Mouse (Mus musculus) intestine, embryonic 16.5 days (tissue): ENCODE results near the gene Stfa1. TPM values are rescaled to one million over a fixed set of nuclear protein-coding genes. Genes with fewer than 3 reads are reported as not detected.
"Not testable (repeated sequence)": the region's sequence is repeated elsewhere in the genome, so short reads cannot be mapped to it uniquely, and the experiment has no call there.

ENCODE experiments used
- ATAC-seq: fragments of 200-750 bp; cut with Nextera tagmentation; 2 replicates; pipeline ENCODE4 v1.8.0; 2017; ENCODE audit warnings: moderate TSS enrichment, moderate library complexity
- H3K27ac ChIP-seq: fragments of 300-500 bp; sonication (generic); 2 replicates; pipeline ENCODE4 v1.5.1; 2014; ENCODE audit warnings: mild to moderate bottlenecking, low read length
- H3K27me3 ChIP-seq: fragments of 300-500 bp; sonication (generic); replicated peaks from 2 replicates; pipeline ENCODE4 v1.6.1; 2014; ENCODE audit warnings: low read length, control low read depth, mixed read lengths; ENCODE audit not compliant: control insufficient read depth, insufficient read depth
- H3K36me3 ChIP-seq: fragments of 300-500 bp; sonication (generic); 2 replicates; pipeline ENCODE4 v1.6.1; 2014; ENCODE audit warnings: low read length, control low read depth; ENCODE audit not compliant: control insufficient read depth, insufficient read depth
- H3K4me1 ChIP-seq: fragments of 300-500 bp; sonication (generic); 2 replicates; pipeline ENCODE4 v1.6.1; 2014; ENCODE audit warnings: low read length, control low read depth, mixed read lengths; ENCODE audit not compliant: control insufficient read depth, insufficient read depth
- H3K4me2 ChIP-seq: fragments of 300-500 bp; sonication (generic); 2 replicates; pipeline ENCODE4 v1.6.1; 2014; ENCODE audit warnings: low read depth, low read length, control low read depth
- H3K4me3 ChIP-seq: fragments of 300-500 bp; sonication (generic); 2 replicates; pipeline ENCODE4 v1.5.1; 2014; ENCODE audit warnings: mild to moderate bottlenecking, low read length
- H3K9ac ChIP-seq: fragments of 300-500 bp; sonication (generic); 2 replicates; pipeline ENCODE4 v1.6.1; 2014; ENCODE audit warnings: low read depth, low read length
- H3K9me3 ChIP-seq: fragments of 300-500 bp; sonication (generic); 2 replicates; pipeline ENCODE4 v1.6.1; 2016; ENCODE audit warnings: low read length, control low read depth; ENCODE audit not compliant: control insufficient read depth
- WGBS: fragments of 180-500 bp; shearing (Covaris S2); extraction: QIAGEN DNeasy Blood & Tissue Kit; methylation state at CpG from one replicate; pipeline ENCODE4 v1.1.7; 2014; 5-methylcytosine and 5-hydroxymethylcytosine counted together
- polyA plus RNA-seq: library from polyadenylated mRNA; unstranded; fragments of >200 nt; fragmentation: Nextera tagmentation; extraction: Ambion mirVana; gene quantifications from 2 replicates; pipeline ENCODE4 v1.2.1, GENCODE M21; 2015

Stfa1 gene
- 3.8 and 7.1 TPM in 2 replicates for polyA plus RNA-seq

DNA sequence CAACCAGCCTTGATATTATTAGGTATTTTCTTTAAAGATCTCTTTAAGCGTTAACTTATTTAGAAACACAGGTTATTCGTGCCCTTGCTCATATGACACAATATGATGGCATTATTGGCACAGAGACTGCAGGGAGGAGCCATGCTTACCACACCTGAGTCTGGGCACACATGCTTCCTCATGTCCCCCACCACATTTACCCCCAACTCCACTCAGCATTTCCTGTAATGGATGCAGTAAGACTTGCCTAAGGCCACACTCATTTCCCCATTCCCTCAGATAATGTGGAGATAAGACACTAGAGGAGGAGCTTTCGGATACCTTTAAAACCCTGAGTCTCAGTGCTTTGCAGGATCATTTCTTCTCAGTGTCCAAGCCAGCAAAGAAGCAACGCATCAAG lies at the start of gene Stfa1:
Stfa1 (plus strand) TSS at position 156 of the 400 bp plus-strand sequence.
- not testable (repeated sequence) for H3K36me3 ChIP-seq, ATAC-seq, H3K27me3 ChIP-seq, H3K9ac ChIP-seq, H3K4me1 ChIP-seq, H3K4me2 ChIP-seq, H3K9me3 ChIP-seq, H3K27ac ChIP-seq, H3K4me3 ChIP-seq
- WGBS, result 81% methylated on average over 4 of the region's 4 CpGs

DNA sequence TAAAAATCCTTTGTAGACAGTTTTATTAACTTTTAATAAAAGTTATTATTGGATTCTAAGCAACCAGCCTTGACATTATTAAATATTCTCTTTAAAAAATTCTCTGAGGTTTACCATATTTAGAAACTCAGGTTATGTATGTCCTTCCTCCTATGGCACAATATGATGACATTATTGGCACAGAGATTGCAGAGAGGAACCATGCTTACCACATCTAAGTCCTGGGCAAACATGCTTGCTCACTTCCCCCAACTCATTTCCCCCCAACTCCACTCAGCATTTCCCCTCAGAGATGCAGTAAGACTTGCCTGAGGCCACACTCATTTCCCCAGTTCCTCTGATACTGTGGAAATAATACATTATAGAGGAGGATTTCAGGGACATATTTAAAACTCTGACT lies 16.2 kb upstream of the Stfa1 start:
- H3K36me3 ChIP-seq, H3K9me3 ChIP-seq, H3K4me3 ChIP-seq, ATAC-seq, H3K9ac ChIP-seq, H3K27me3 ChIP-seq, H3K4me1 ChIP-seq, H3K4me2 ChIP-seq, H3K27ac ChIP-seq: not testable (repeated sequence)

- Histone ChIP-seq H3K27me3 (no peaks in the 10 kb centered on the region), H3K27ac (no peak overlapping the region), H3K9ac (no peak overlapping the region), H3K4me1 (no peaks in the 10 kb centered on the region), H3K9me3 (no peaks in the 10 kb centered on the region), H3K4me2 (no peak overlapping the region), H3K36me3 (no peaks in the 10 kb centered on the region), H3K4me3 (no peak overlapping the region)
- no peak for ATAC-seq
- 79% methylated on average over 4 of the region's 4 CpGs for WGBS
Observed at GRCm38 (mm10) chr16:36289140-36289539, 12.4 kb downstream of the Stfa1 start.

DNA sequence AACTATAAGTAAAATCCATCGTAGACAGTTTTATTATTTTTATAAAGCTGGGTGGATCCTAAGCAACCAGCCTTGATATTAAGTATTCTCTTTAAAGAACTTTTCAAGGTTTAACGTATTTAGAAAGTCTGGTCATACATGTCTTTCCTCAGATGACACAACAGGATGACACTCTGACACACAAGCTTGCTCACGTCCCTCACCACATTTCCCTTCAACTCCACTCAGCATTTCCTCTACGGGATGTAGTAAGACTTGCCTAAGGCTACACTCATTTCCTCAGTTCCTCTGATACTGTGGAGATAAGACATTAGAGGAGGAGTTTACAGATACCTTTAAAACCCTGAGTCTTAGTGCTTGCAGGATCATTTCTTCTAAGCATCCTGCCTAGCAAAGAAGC lies 30.9 kb downstream of the Stfa1 start:
- no peaks in the 10 kb centered on the region for H3K4me1 ChIP-seq
- no peak overlapping the region for H3K9ac ChIP-seq
- no peak overlapping the region for H3K4me3 ChIP-seq
- WGBS, result 74% methylated on average over 4 of the region's 4 CpGs
- H3K36me3 ChIP-seq, result no peaks in the 10 kb centered on the region
- no peak overlapping the region for H3K4me2 ChIP-seq
- no peaks in the 10 kb centered on the region for H3K27me3 ChIP-seq
- H3K9me3 ChIP-seq, result no peaks in the 10 kb centered on the region
- no peak overlapping the region for H3K27ac ChIP-seq
- ATAC-seq, result no peak

- H3K4me3 ChIP-seq, ATAC-seq, H3K36me3 ChIP-seq, H3K4me1 ChIP-seq, H3K9me3 ChIP-seq, H3K9ac ChIP-seq, H3K4me2 ChIP-seq, H3K27ac ChIP-seq, H3K27me3 ChIP-seq: not testable (repeated sequence)
- WGBS, result 82% methylated on average over 6 of the region's 6 CpGs
Observed at GRCm38 (mm10) chr16:36316111-36316510, 39.4 kb downstream of the Stfa1 start.

GRCm38 (mm10) chr16:36319286-36319685 lies 42.5 kb downstream of the Stfa1 start:
- Histone ChIP-seq H3K4me1 (no peaks in the 10 kb centered on the region), H3K9me3 (no peaks in the 10 kb centered on the region), H3K9ac (no peak overlapping the region), H3K4me3 (no peak overlapping the region), H3K4me2 (no peak overlapping the region), H3K27me3 (no peaks in the 10 kb centered on the region), H3K27ac (no peak overlapping the region), H3K36me3 (no peaks in the 10 kb centered on the region)
- ATAC-seq, result no peak

GRCm38 (mm10) chr16:36334232-36334631 lies 57.5 kb downstream of the Stfa1 start, which contains the start of gene BC117090:
BC117090 (minus strand) TSS chr16:36334332.
- Histone ChIP-seq H3K27ac (no peak within 1 kb of the TSS), H3K4me3 (no peak within 1 kb of the TSS), H3K9me3 (no peaks in the 10 kb centered on the region), H3K27me3 (no peaks in the 10 kb centered on the region), H3K36me3 (no peaks in the 10 kb centered on the region), H3K9ac (no peak within 1 kb of the TSS), H3K4me1 (no peaks in the 10 kb centered on the region), H3K4me2 (no peak within 1 kb of the TSS)
- 68% methylated on average over 3 of the region's 3 CpGs for WGBS
- no peak for ATAC-seq

Other genes with a start within 250 kb of the Stfa1 start
- gene Wdr5b, start 235.8 kb upstream of the Stfa1 start, polyA plus RNA-seq, result 5.7 and 5.9 TPM in 2 replicates
- 513 and 517 TPM in 2 replicates for gene Fam162a, start 205.4 kb upstream of the Stfa1 start, polyA plus RNA-seq
- gene Ccdc58, start 205.3 kb upstream of the Stfa1 start, polyA plus RNA-seq, result 104 and 121 TPM in 2 replicates
- gene Csta1, start 145.7 kb upstream of the Stfa1 start, polyA plus RNA-seq, result not detected in 2 replicates
- gene Stfa2l1, start 120.1 kb upstream of the Stfa1 start, polyA plus RNA-seq, result 1.1 TPM in 1 of 2 replicates, not detected in the other
- 1.6 and 2.4 TPM in 2 replicates for gene Gm5483, start 92.7 kb upstream of the Stfa1 start, polyA plus RNA-seq
- not detected in 2 replicates for gene Gm5416, start 66.5 kb upstream of the Stfa1 start, polyA plus RNA-seq
- gene 2010005H15Rik, start 55.5 kb upstream of the Stfa1 start, polyA plus RNA-seq, result 0.39 and 1.2 TPM in 2 replicates
- not detected in 2 replicates for gene BC117090, start 57.4 kb downstream of the Stfa1 start, polyA plus RNA-seq
- 3.2 and 5.5 TPM in 2 replicates for gene BC100530, start 90.8 kb downstream of the Stfa1 start, polyA plus RNA-seq
- gene Stfa2, start 131.5 kb downstream of the Stfa1 start, polyA plus RNA-seq, result 0.33 and 0.75 TPM in 2 replicates
- 1.4 and 2.3 TPM in 2 replicates for gene Stfa3, start 178.4 kb downstream of the Stfa1 start, polyA plus RNA-seq